Mouse (Mus musculus) large intestine, adult 2 months (tissue): ENCODE results near the gene Nme7. TPM values are rescaled to one million over a fixed set of nuclear protein-coding genes. Genes with fewer than 3 reads are reported as not detected.

Experiments
- DNase-seq: peaks from one replicate; pipeline ENCODE4 v3.0.0-alpha.2; 2012; ENCODE audit warnings: low read depth, low spot score
- WGBS: fragments of 180-500 bp; shearing (Covaris S2); methylation state at CpG from one replicate; pipeline ENCODE4 v1.1.7; 2018; 5-methylcytosine and 5-hydroxymethylcytosine counted together
- polyA plus RNA-seq: library from polyadenylated mRNA; depleted of rRNA; stranded (reverse); fragments of >200 nt; gene quantifications from 2 replicates; pipeline ENCODE4 v1.2.3, GENCODE M21; 2012

The Nme7 gene
- polyA plus RNA-seq, 1 experiment = 6.0 TPM

GRCm38 (mm10) chr1:164418320-164418719 lies 114.4 kb downstream of the Nme7 start:
- 70% methylated on average over 10 of the region's 10 CpGs for WGBS
- DNase-seq = no peak

GRCm38 (mm10) chr1:164419401-164419800 lies 115.5 kb downstream of the Nme7 start:
- WGBS = 45% methylated on average over 8 of the region's 8 CpGs

GRCm38 (mm10) chr1:164420623-164421354 lies 116.9 kb downstream of the Nme7 start:
- no peak for DNase-seq
- 32% methylated on average over 6 of the region's 6 CpGs for WGBS

More at GRCm38 (mm10) chr1:164419401-164419800, 115.5 kb downstream of the Nme7 start:
- DNase-seq = no peak

GRCm38 (mm10) chr1:164426227-164426626 lies 122.3 kb downstream of the Nme7 start:
- WGBS = 82% methylated on average over 7 of the region's 7 CpGs
- DNase-seq = no peak

GRCm38 (mm10) chr1:164427777-164428176 lies 123.9 kb downstream of the Nme7 start:
- DNase-seq = no peak

GRCm38 (mm10) chr1:164428644-164429043 lies 124.7 kb downstream of the Nme7 start:
- WGBS = 94% methylated on average over 9 of the region's 9 CpGs
- no peak for DNase-seq

More at GRCm38 (mm10) chr1:164427777-164428176, 123.9 kb downstream of the Nme7 start:
- WGBS = 64% methylated on average over 7 of the region's 7 CpGs

- WGBS = 78% methylated on average over 5 of the region's 5 CpGs
These were observed 128.7 kb downstream of the Nme7 start for GRCm38 (mm10) chr1:164432649-164433048.

GRCm38 (mm10) chr1:164434049-164434448 lies 130.1 kb downstream of the Nme7 start:
- no peak for DNase-seq
- 36% methylated on average over 6 of the region's 6 CpGs for WGBS

More at GRCm38 (mm10) chr1:164432649-164433048, 128.7 kb downstream of the Nme7 start:
- DNase-seq = no peak

GRCm38 (mm10) chr1:164436749-164437148 lies 132.8 kb downstream of the Nme7 start:
- 45% methylated on average over 7 of the region's 7 CpGs for WGBS
- no peak for DNase-seq

- no peak for DNase-seq
- WGBS = 81% methylated on average over 6 of the region's 6 CpGs
These were observed 136.3 kb downstream of the Nme7 start for GRCm38 (mm10) chr1:164440230-164440629.

GRCm38 (mm10) chr1:164440708-164441407 lies 136.9 kb downstream of the Nme7 start:
- WGBS = 62% methylated on average over 11 of the region's 11 CpGs
- no peak for DNase-seq

GRCm38 (mm10) chr1:164441408-164441974 lies 137.6 kb downstream of the Nme7 start:
- no peak for DNase-seq

GRCm38 (mm10) chr1:164445620-164446162 lies 141.8 kb downstream of the Nme7 start:
- WGBS = 57% methylated on average over 5 of the region's 5 CpGs
- no peak for DNase-seq

More at GRCm38 (mm10) chr1:164441408-164441974, 137.6 kb downstream of the Nme7 start:
- WGBS = 79% methylated on average over 18 of the region's 18 CpGs

GRCm38 (mm10) chr1:164446535-164446934 lies 142.6 kb downstream of the Nme7 start:
- DNase-seq = no peak
- WGBS = 63% methylated on average over 10 of the region's 10 CpGs

GRCm38 (mm10) chr1:164447521-164447920 lies 143.6 kb downstream of the Nme7 start:
- DNase-seq = no peak
- WGBS = 71% methylated on average over 6 of the region's 6 CpGs

GRCm38 (mm10) chr1:164449626-164450025 lies 145.7 kb downstream of the Nme7 start:
- no peak for DNase-seq
- 46% methylated on average over 8 of the region's 8 CpGs for WGBS

GRCm38 (mm10) chr1:164450231-164450630 lies 146.3 kb downstream of the Nme7 start:
- no peak for DNase-seq
- 47% methylated on average over 4 of the region's 4 CpGs for WGBS

- WGBS = 30% methylated on average over 4 of the region's 4 CpGs
- no peak for DNase-seq
These were observed 146.7 kb downstream of the Nme7 start for GRCm38 (mm10) chr1:164450644-164451043.

- WGBS = 56% methylated on average over 5 of the region's 5 CpGs
- DNase-seq = no peak
These were observed 147.4 kb downstream of the Nme7 start for GRCm38 (mm10) chr1:164451346-164451745.

GRCm38 (mm10) chr1:164452580-164452979 lies 148.7 kb downstream of the Nme7 start:
- no peak for DNase-seq
- 29% methylated on average over 6 of the region's 6 CpGs for WGBS
